Mouse (Mus musculus) left cerebral cortex, postnatal 25 days (tissue): ENCODE data around the gene Pnrc2. TPM values are rescaled to one million over a fixed set of nuclear protein-coding genes. Genes with fewer than 3 reads are reported as not detected.

Experiments
- DNase-seq, 2 experiments: peaks; one replicate each; pipeline ENCODE4 v3.0.0; 2022; ENCODE audit warnings: low spot score in 2 of 2, mixed read lengths in 1 of 2
- intact Hi-C: fragments of 180-260 bp; cut with DNase I; formaldehyde crosslinking; loops from one replicate; pipeline ENCODE4 v1.15.1; 2025
- total RNA-seq, 2 experiments: library from RNA; stranded (reverse); gene quantifications; 2 replicates each; pipeline ENCODE4 v1.2.3; 2021

The Pnrc2 gene
- total RNA-seq, 2 experiments from 2014 or later, result 46.8 to 48.4 TPM

- intact Hi-C loops, result no loop called here
- DNase-seq, result peak in 1 of 2 experiments; percentile 21
These were observed 34.2 kb downstream of the Pnrc2 start for GRCm38 (mm10) chr4:135839293-135840011.

- no peak for DNase-seq
- intact Hi-C loops, result no loop called here
These were observed 34.7 kb downstream of the Pnrc2 start for GRCm38 (mm10) chr4:135838925-135839292.

GRCm38 (mm10) chr4:135834124-135834717 is 39.4 kb downstream of the Pnrc2 start:
- DNase-seq, result no peak
- intact Hi-C loops, result no loop called here

GRCm38 (mm10) chr4:135833301-135834123 is 40.1 kb downstream of the Pnrc2 start:
- no peak for DNase-seq
- intact Hi-C loops, result no loop called here

- DNase-seq, result peak in 1 of 2 experiments; percentile 43
- intact Hi-C loops, result no loop called here
These were observed 41.6 kb downstream of the Pnrc2 start for GRCm38 (mm10) chr4:135832070-135832469.

- DNase-seq, result peak; percentile 81 to 92
- intact Hi-C loops, result loop anchor here (2.0 kb wide), 1 partner anchor 44 kb away; the partner anchor contains the start of gene Pnrc2
These were observed 45.2 kb downstream of the Pnrc2 start for GRCm38 (mm10) chr4:135828491-135828890.

- intact Hi-C loops, result no loop called here
- no peak for DNase-seq
These were observed 49.4 kb downstream of the Pnrc2 start for GRCm38 (mm10) chr4:135824254-135824653.

GRCm38 (mm10) chr4:135823298-135823697 is 50.4 kb downstream of the Pnrc2 start:
- intact Hi-C loops, result no loop called here
- DNase-seq, result no peak

- DNase-seq, result no peak
- intact Hi-C loops, result no loop called here
These were observed 51.9 kb downstream of the Pnrc2 start for GRCm38 (mm10) chr4:135821772-135822171.

Other genes starting within 250 kb of the Pnrc2 start
- gene Ifnlr1, start 187.6 kb downstream of the Pnrc2 start, total RNA-seq, result under 1 TPM; 0.18 TPM
- gene Il22ra1, start 145.7 kb downstream of the Pnrc2 start, total RNA-seq, result under 1 TPM; 0.18 to 0.25 TPM
- 1 to 10 TPM; 1.4 to 1.7 TPM for gene Myom3, start 114.1 kb downstream of the Pnrc2 start, total RNA-seq
- 10 to 100 TPM; 74.3 to 80.1 TPM for gene Srsf10, start 18.1 kb downstream of the Pnrc2 start, total RNA-seq
- under 1 TPM in 1 of 2 experiments, not detected in 1; 0.14 TPM for gene Cnr2, start 21.5 kb upstream of the Pnrc2 start, total RNA-seq
- 10 to 100 TPM; 29.2 to 36.3 TPM for gene Fuca1, start 46.9 kb upstream of the Pnrc2 start, total RNA-seq
- gene Hmgcl, start 72.6 kb upstream of the Pnrc2 start, total RNA-seq, result 10 to 100 TPM; 29.5 TPM
- gene Gale, start 89.9 kb upstream of the Pnrc2 start, total RNA-seq, result 10 to 100 TPM; 22.4 to 22.5 TPM
- gene Lypla2, start 98.8 kb upstream of the Pnrc2 start, total RNA-seq, result 10 to 100 TPM; 87.0 to 88.6 TPM
- gene Pithd1, start 113.4 kb upstream of the Pnrc2 start, total RNA-seq, result 10 to 100 TPM; 82.1 to 84.3 TPM
- 10 to 100 TPM; 27.3 to 28.8 TPM for gene Eloa, start 147.9 kb upstream of the Pnrc2 start, total RNA-seq
- 100 to 1,000 TPM; 233 to 241 TPM for gene Rpl11, start 179.6 kb upstream of the Pnrc2 start, total RNA-seq